In genomic region chr5:149183122-149183521, GRCm38 (mm10) we compare ENCODE assay signal across 9 mouse cellular contexts. TPM values are rescaled to one million over a fixed set of nuclear protein-coding genes. Genes with fewer than 3 reads are reported as not detected.
DNase-seq lines count a peak whose midpoint lies in the region; ATAC-seq and TF ChIP-seq lines count a peak whose summit lies in the region.
"Had no signal": no experiment of that assay in that cellular context is flagged by ENCODE, and none has a peak within 500 bp of the region (broad histone marks: within the 10 kb centered on the region; RNA-seq: fewer than 3 reads in every experiment).

No protein-coding gene starts in this region.

- no peak for TF ChIP-seq POLR2A in cortical plate, adult 2 months (IDR thresholded peaks at IDR 0.05; ENCODE audit: extremely low read depth, insufficient read depth, low read length)

- H3K36me3 ChIP-seq in kidney, embryonic 14.5 days (ENCODE audit: control insufficient read depth, insufficient read depth, low read length) = peaks cover 4% of the 10 kb centered on the region; the same call in 1 of the 2 replicates
- no peaks in the 10 kb centered on the region for H3K36me3 ChIP-seq in hindbrain, postnatal 0 days (ENCODE audit: insufficient read depth, low read length)
- no peaks in the 10 kb centered on the region for H3K36me3 ChIP-seq in midbrain, embryonic 15.5 days (replicated peaks)

- no peaks in the 10 kb centered on the region for H3K9me3 ChIP-seq in kidney, embryonic 14.5 days (ENCODE audit: control insufficient read depth, low read length)
- H3K9me3 ChIP-seq in hindbrain, postnatal 0 days (ENCODE audit: low read length) = no peaks in the 10 kb centered on the region
- H3K9me3 ChIP-seq in midbrain, embryonic 15.5 days = no peaks in the 10 kb centered on the region

- peak overlapping the region; percentile 53 for H3K4me2 ChIP-seq in kidney, embryonic 14.5 days (replicated peaks; ENCODE audit: low read depth, low read length)
- peak overlapping the region; percentile 65 for H3K4me2 ChIP-seq in hindbrain, postnatal 0 days (ENCODE audit: low read depth, low read length)
- peak overlapping the region; percentile 57 for H3K4me2 ChIP-seq in midbrain, embryonic 15.5 days

- H3K9ac ChIP-seq in kidney, embryonic 14.5 days (ENCODE audit: low read depth, low read length) = peak overlapping the region; percentile 88; the same call in 1 of the 2 replicates
- peak overlapping the region; percentile 51 for H3K9ac ChIP-seq in hindbrain, postnatal 0 days (replicated peaks; ENCODE audit: low read length)
- no peak overlapping the region for H3K9ac ChIP-seq in midbrain, embryonic 15.5 days

- peak overlapping the region; percentile 96 for H3K27ac ChIP-seq in kidney, embryonic 14.5 days (ENCODE audit: low read depth, low read length)
- no peak overlapping the region for H3K27ac ChIP-seq in cortical plate, adult 2 months (ENCODE audit: insufficient read depth, low read length)
- peak overlapping the region; percentile 84 for H3K27ac ChIP-seq in hindbrain, postnatal 0 days
- peak overlapping the region; percentile 94 for H3K27ac ChIP-seq in midbrain, embryonic 15.5 days

- intact Hi-C loops in left cerebral cortex, postnatal 36 days (cut with DNase I) = loop anchor here (5.0 to 10.0 kb wide), 6 partner anchors 41 to 454 kb away; partner anchors contain the start of genes Hsph1 and Wdr95

- 19% methylated on average over 1 of the region's 1 CpGs for WGBS in kidney, embryonic 14.5 days
- WGBS in hindbrain, postnatal 0 days = 39% methylated on average over 1 of the region's 1 CpGs
- 51% methylated on average over 1 of the region's 1 CpGs for WGBS in midbrain, embryonic 15.5 days

- peaks cover 13% of the 10 kb centered on the region for H3K4me1 ChIP-seq in kidney, embryonic 14.5 days (ENCODE audit: control insufficient read depth, insufficient read depth, low read length)
- no peaks in the 10 kb centered on the region for H3K4me1 ChIP-seq in cortical plate, adult 2 months (ENCODE audit: control insufficient read depth, insufficient read depth, low read length)
- H3K4me1 ChIP-seq in hindbrain, postnatal 0 days (ENCODE audit: insufficient read depth, low read length) = peaks cover 15% of the 10 kb centered on the region
- peaks cover 25% of the 10 kb centered on the region for H3K4me1 ChIP-seq in midbrain, embryonic 15.5 days

- DNase-seq in kidney, postnatal 10 days = no peak
- no peak for DNase-seq in hindbrain, postnatal 0 days (ENCODE audit: low spot score)
- no peak for DNase-seq in left cerebral cortex, adult 11 months (ENCODE audit: low spot score)
- DNase-seq in left cerebral cortex, postnatal 36 days (ENCODE audit: low spot score in 2 of 2) = no peak
- DNase-seq in cerebellum, adult 11 months = no peak

- no peak for ATAC-seq in kidney, embryonic 14.5 days (ENCODE audit: low FRiP score, low TSS enrichment)
- ATAC-seq in hindbrain, postnatal 0 days = no peak
- no peak for ATAC-seq in midbrain, embryonic 15.5 days (replicated peaks)

- no peaks in the 10 kb centered on the region for H3K27me3 ChIP-seq in kidney, embryonic 14.5 days (ENCODE audit: control insufficient read depth, insufficient read depth, low read length)
- no peaks in the 10 kb centered on the region for H3K27me3 ChIP-seq in hindbrain, postnatal 0 days (ENCODE audit: insufficient read depth, low read length)
- H3K27me3 ChIP-seq in midbrain, embryonic 15.5 days (replicated peaks) = no peaks in the 10 kb centered on the region
- H3K27me3 ChIP-seq: Patski had no signal

- peak overlapping the region; percentile 67 for H3K4me3 ChIP-seq in kidney, embryonic 14.5 days (ENCODE audit: low read length)
- peak overlapping the region; percentile 53; the same call in 1 of the 2 replicates for H3K4me3 ChIP-seq in cortical plate, adult 2 months (ENCODE audit: insufficient read depth, low read length)
- peak overlapping the region; percentile 58 for H3K4me3 ChIP-seq in hindbrain, postnatal 0 days (ENCODE audit: low read length)
- H3K4me3 ChIP-seq in midbrain, embryonic 15.5 days = peak overlapping the region; percentile 80

- TF ChIP-seq CTCF in cortical plate, adult 2 months (IDR thresholded peaks at IDR 0.05; ENCODE audit: extremely low read depth, insufficient read depth, low read length) = no peak
- no peak for TF ChIP-seq CTCF in hindbrain, postnatal 0 days (IDR thresholded peaks at IDR 0.05; ENCODE audit: low read depth)

RNA-seq across cellular contexts. Expression of gene Uspl1, which starts 1.0 kb away (rescaled TPM):
- polyA plus RNA-seq in kidney, embryonic 14.5 days (2014; fragmentation: Nextera tagmentation; extraction: Ambion mirVana) = 44.2 and 53.9 TPM in 2 replicates
- 25.6 and 25.9 TPM in 2 replicates for polyA plus RNA-seq in cortical plate, adult 2 months (2012; rRNA removed)
- total RNA-seq in hindbrain, postnatal 0 days (2014; rRNA removed) = 37.2 and 43.4 TPM in 2 replicates
- polyA plus RNA-seq in hindbrain, postnatal 0 days (2015; fragmentation: Nextera tagmentation; extraction: Ambion mirVana) = 42.8 and 44.7 TPM in 2 replicates
- 54.3 and 56.1 TPM in 2 replicates for polyA plus RNA-seq in midbrain, embryonic 15.5 days (2015; fragmentation: Nextera tagmentation; extraction: Ambion mirVana)
- total RNA-seq in left cerebral cortex, postnatal 36 days (2021) = 10 to 100 TPM; 38.5 to 43.6 TPM

RNA-seq across cellular contexts. Expression of gene Hmgb1, which starts 1.2 kb away (rescaled TPM):
- 1,862 and 2,225 TPM in 2 replicates for polyA plus RNA-seq in kidney, embryonic 14.5 days (2014; fragmentation: Nextera tagmentation; extraction: Ambion mirVana)
- polyA plus RNA-seq in cortical plate, adult 2 months (2012; rRNA removed) = 173 and 188 TPM in 2 replicates
- 128 and 150 TPM in 2 replicates for total RNA-seq in hindbrain, postnatal 0 days (2014; rRNA removed)
- 757 and 786 TPM in 2 replicates for polyA plus RNA-seq in hindbrain, postnatal 0 days (2015; fragmentation: Nextera tagmentation; extraction: Ambion mirVana)
- 690 and 713 TPM in 2 replicates for polyA plus RNA-seq in midbrain, embryonic 15.5 days (2015; fragmentation: Nextera tagmentation; extraction: Ambion mirVana)
- 100 to 1,000 TPM; 122 to 123 TPM for total RNA-seq in left cerebral cortex, postnatal 36 days (2021)
